Mouse (Mus musculus) heart, adult 8-10 months (tissue): ENCODE data around the gene Mrpl36. TPM values are rescaled to one million over a fixed set of nuclear protein-coding genes. Genes with fewer than 3 reads are reported as not detected.

Experiments used
- DNase-seq: peaks from one replicate; pipeline ENCODE4 v3.0.0; 2022; ENCODE audit warnings: low spot score
- total RNA-seq, 4 experiments: library from RNA; stranded (reverse); gene quantifications; 2 replicates each; pipeline ENCODE4 v1.2.4; 2022

The Mrpl36 gene
- total RNA-seq, 4 experiments from 2014 or later = 55.1 to 69.7 (median 59.7) TPM

DNA sequence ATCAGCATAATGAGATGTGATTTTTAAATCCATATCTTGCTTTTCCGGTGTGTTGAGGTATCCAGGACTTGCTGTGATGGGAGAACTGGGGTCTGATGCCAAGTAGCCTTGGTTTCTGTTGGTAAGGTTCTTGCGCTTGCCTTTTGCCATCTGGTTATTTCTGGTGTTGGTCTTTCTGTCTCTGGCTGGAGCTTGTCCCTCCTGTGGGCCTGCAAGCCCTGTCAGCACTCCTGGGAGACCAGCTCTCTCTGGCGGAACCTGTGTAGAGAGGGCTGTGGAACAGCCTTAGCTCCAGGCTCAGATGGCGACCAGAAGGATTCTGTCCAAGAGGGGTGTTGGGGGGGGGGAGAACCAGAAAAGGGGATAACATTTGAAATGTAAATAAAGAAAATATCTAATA lies 18.4 kb downstream of the Mrpl36 start:
- DNase-seq = no peak

DNA sequence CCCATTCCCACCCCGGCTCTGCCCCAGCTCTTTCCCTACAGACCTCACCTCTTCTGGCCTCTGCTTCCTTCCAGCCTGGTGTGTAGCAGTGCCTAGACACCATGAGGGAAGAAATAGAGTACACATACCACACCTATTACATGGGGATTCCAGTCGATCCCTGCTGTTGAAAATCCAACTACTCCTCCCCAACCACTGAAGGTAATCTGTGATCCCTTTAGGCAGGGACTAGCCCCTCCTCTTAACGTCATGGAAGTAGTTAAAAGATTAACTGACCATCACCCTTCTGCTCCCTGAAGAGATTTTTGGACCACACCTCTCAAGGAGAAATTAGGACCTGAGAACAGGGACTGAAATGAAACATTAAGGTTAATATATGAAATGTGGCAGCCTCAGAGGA lies 18.9 kb downstream of the Mrpl36 start:
- no peak for DNase-seq

DNA sequence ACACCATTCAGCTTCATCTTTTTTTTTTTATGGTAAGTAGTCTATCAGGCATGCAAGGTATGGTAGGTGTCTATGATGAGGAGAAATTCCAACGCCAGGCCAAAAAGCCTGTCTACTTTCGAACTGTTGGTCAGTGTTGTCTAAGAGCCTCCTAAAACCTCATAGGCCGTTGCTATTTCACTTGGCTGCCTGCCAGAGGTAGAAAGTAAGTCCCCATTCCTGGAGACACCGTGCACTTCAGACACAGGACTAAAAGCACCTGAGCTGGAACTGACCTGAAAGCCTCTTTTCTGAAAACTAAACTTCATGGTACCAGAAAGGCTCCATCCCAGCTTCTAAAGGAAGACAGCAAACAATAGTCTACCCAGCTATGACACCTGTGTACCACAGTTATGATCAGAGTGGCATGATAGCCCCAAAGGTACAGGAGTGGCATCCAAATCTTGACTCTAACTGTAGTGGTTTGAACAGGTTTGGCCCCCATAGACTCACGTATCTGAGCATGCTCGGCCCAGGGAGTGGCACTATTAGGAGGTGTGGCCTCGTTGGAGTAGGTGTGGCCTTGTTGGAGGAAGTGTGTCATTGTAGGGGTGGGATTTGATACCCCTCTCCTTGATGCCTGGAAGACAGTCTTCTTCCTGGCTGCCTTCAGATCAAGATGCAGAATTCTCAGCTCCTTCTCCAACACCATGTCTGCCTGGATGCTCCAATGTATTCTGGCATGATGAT lies 19.8 kb downstream of the Mrpl36 start:
- no peak for DNase-seq

- no peak for DNase-seq
Observed at GRCm38 (mm10) chr13:73350741-73351140, 22.4 kb downstream of the Mrpl36 start.

- no peak for DNase-seq
Observed at GRCm38 (mm10) chr13:73351910-73352309, 23.6 kb downstream of the Mrpl36 start.

DNA sequence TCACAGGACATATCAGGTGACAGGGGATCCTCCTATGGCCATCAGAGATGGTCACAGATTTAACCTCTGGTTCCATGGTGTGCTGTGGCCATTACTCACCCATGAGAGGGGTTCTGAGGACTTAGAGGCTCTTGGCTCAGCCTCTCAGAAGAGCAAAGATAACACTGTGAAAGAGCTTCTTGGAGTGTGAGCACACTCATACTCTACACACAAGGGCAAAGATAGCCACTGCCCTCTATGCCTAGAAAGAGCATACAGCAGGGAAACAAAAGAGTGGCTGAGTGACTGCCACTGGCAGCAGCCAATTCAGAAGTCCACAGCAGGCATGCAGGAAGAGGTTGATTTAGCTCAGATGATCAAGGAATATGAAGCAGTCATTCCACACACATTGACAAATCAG lies 24.2 kb downstream of the Mrpl36 start:
- no peak for DNase-seq

- no peak for DNase-seq
Observed at GRCm38 (mm10) chr13:73357106-73357505, 28.8 kb downstream of the Mrpl36 start.

GRCm38 (mm10) chr13:73373367-73373766 lies 45.1 kb downstream of the Mrpl36 start:
- no peak for DNase-seq

DNA sequence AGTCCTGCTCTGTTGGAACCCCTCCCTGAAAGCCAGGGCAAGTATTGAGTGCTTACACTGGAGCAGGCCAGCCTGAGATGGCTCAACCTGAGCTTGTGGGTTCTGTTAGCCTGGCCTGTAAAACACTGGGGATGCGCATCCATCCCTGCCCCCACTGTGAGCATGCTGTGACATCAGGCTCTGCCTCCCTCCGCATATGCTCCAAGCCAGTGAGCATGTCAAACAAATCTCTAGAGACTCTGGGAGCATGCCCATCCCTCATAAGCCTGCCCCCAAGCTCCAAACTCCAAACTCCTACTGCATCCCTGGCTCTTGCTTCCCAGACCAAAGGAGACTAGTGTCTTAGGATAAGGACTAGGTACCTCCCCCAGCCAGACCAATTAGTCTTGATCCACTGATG lies 46.3 kb downstream of the Mrpl36 start:
- DNase-seq = no peak

DNA sequence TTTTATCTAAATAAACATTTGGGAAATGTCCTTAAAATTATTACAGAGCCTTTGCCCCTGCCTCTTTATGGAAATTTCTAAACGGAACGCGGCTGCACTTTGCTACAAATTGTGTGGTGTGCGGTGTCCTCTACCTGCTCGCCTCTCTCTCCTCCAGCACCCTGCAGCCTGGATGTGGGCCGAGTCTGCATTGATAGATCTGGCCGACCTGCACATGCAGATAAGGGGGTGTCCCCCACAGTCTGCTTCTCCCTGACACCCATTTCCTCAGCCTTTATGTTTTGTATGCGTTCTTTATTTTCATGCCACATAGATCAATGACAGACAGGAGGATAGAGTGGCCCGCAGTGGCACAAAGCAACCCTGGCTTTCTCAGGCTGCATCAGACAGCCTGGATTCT lies 49.3 kb downstream of the Mrpl36 start:
- DNase-seq = no peak

Other genes with a start within 250 kb of the Mrpl36 start
- gene Irx4, start 68.0 kb upstream of the Mrpl36 start, total RNA-seq = 10 to 100 TPM; 27.8 to 34.9 (median 32.4) TPM
- 1,000 to 10,000 TPM; 1,175 to 1,391 (median 1,278) TPM for gene Ndufs6, start within 50 bp of the Mrpl36 start, total RNA-seq
- 1 to 10 TPM; 6.8 to 9.6 (median 7.5) TPM for gene Lpcat1, start 138.7 kb downstream of the Mrpl36 start, total RNA-seq
- gene Slc6a3, start 208.2 kb downstream of the Mrpl36 start, total RNA-seq = not detected